Mouse (Mus musculus) ES-E14 (cell line): ENCODE measurements around the gene 1700020L24Rik.

Experiments used
- MAFK ChIP-seq: IDR thresholded peaks from 2 replicates; pipeline ENCODE4 v1.6.1; 2014; ENCODE audit warnings: mild to moderate bottlenecking, low read depth, low read length, inconsistent platforms; ENCODE audit not compliant: insufficient read depth
- ZC3H11A ChIP-seq: IDR thresholded peaks from 2 replicates; pipeline ENCODE4 v1.6.1; 2012; ENCODE audit warnings: low read depth, mild to moderate bottlenecking, inconsistent platforms, low read length, borderline replicate concordance
- ZNF384 ChIP-seq: IDR thresholded peaks from 2 replicates; pipeline ENCODE4 v1.6.1; 2012; ENCODE audit warnings: low read depth, low read length, inconsistent platforms

DNA sequence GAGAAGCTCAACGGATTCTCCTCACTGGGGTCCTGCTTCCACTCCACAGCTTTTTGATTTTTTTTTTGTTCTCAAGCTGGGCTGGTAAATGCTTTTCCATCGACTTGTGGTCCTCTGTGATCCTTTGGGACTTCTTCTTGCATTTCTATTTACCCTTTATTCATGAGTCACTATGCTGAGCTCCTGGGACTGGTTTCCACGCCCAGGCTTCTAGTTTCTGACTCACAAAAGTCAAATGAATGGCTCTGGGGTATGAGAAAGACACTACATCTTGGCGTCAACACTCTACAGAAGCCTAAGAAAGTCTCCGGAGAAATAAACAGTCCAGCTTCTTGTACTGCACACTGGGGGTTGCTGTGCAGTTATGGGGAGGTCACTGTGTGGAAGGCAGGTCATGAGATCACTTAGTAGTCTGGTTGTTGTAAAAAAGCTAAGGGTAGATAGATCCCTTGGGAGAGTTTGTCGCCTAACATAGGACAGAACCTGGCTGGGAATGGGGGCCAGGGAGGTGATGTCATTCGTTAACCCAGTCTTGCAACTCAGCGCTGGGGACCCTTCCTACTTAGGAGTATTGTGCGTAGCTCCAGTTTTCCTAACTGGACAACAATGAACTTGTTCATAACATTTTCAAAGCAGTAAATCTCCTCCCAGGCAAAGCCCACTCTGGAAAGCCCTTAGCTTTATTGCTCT lies 20.6 kb downstream of the 1700020L24Rik start:
- TF ChIP-seq ZNF384, result no peak
- no peak for TF ChIP-seq MAFK
- no peak for TF ChIP-seq ZC3H11A
